Mouse (Mus musculus): ENCODE results near the gene Tapbp.
"Not testable (repeated sequence)": the region's sequence is repeated elsewhere in the genome, so short reads cannot be mapped to it uniquely, and the experiment has no call there.

The Tapbp gene

DNA sequence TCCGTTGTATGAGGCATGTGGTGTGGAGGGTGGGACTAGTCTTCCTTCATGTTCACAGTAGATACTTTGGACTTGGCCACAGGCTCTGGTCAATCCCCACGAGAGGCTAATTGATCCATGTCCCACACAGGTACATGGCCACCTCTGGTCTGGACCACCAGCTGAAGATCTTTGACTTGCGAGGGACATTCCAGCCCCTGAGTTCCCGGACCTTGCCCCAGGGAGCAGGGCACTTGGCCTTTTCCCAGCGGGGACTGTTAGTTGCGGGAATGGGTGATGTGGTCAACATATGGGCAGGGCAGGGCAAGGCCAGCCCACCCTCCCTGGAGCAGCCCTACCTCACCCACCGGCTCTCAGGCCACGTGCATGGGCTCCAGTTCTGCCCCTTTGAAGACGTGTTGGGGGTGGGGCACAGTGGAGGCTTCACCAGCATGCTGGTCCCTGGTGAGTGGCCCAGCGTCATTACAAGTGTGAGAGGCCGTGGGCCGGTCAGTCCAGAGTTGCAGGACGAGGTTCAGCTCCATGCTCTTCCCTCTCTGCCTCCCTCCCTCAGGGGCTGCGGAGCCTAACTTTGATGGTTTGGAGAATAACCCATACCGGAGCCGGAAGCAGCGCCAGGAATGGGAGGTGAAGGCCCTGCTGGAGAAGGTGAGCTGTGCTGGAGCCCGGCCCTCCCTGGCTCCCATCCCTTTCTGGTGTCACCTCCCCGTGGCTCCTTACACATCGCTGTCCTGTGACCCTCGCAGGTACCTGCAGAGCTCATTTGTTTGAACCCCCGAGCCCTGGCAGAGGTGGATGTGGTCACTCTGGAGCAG, 32.6 kb downstream of the Tapbp start:
- DNase-seq, result no peak

GRCm38 (mm10) chr17:33948905-33949537, 33.3 kb downstream of the Tapbp start:
- no peak for DNase-seq

- DNase-seq, result no peak
These were observed 34.5 kb downstream of the Tapbp start for GRCm38 (mm10) chr17:33950131-33950625.

- DNase-seq, result peak; percentile 79
These were observed 35.6 kb downstream of the Tapbp start, which contains the start of gene B3galt4 for GRCm38 (mm10) chr17:33951021-33951946. Gene B3galt4 (minus strand): TSS chr17:33951488.

- DNase-seq, result not testable (repeated sequence)
These were observed 36.3 kb downstream of the Tapbp start for GRCm38 (mm10) chr17:33952015-33952414.

DNA sequence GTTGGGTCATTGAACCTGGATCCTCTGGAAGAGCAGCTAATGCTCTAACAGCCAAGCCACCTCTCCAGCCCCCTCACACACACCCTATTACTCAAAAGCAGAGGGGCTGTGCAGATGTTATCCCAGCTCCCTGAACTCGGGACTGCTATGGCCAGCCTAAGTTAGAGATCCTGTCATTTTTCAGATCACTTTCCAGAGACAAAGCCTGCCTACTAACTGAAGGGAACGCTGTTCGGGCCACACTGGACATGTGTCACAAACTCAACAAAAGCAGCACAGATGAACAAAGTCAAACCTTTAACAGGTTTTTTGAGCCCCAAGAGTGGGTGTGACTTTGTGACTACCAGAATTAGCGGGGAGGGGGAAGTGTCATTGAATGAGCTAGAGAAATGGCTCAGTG, 37.2 kb downstream of the Tapbp start:
- DNase-seq, result no peak

- DNase-seq, result no peak
These were observed 37.6 kb downstream of the Tapbp start for GRCm38 (mm10) chr17:33953310-33953709.

GRCm38 (mm10) chr17:33953961-33954565, 38.4 kb downstream of the Tapbp start:
- DNase-seq, result no peak

DNA sequence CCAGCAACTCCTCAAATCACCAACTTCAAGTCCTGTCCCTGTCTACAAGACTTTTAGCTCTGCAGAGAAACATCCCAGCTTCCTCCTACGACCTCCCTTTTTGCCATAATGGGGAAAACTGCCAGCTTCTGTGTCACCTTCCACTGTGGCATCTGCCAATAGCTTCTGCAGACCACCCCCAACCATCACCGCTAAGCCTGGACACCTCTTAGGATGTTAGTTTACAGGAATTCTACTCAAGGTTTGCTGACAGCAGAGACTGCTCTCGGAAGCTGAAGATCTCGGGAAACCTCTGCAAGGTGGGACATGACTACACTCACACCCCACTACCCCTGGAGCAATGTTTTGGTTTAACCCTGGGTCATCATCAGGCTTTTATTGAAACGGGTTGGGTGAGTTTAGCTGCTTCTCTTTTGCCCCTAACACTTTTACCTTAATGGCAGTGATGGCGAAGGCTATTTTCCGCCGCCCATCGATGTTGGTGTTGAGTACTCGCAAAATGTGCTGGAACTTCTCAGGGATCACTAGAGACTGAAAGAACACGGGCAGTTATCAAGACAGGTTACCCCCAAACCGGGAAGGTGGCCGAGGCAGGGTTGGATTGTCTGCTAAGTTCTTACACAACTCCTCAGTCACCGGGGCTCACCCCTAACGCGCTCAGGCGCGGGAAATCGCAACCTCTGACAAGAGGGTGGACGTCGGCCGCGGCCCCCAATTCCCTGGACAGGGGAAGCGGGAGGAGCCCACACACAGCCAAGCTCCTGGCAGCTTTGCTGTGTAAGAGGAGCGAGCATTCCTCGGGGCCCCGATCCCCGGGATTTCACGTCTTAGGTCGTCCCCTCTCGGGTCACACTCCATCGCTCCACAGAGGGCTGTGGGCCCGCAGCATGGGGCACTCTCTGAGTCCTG, 39.2 kb downstream of the Tapbp start:
- DNase-seq, result no peak

GRCm38 (mm10) chr17:33955555-33956214, 40.0 kb downstream of the Tapbp start, which contains the start of the genes Vps52 and Rps18:
Gene Vps52 (plus strand): TSS chr17:33955812.
Gene Rps18 (minus strand): TSS chr17:33956001.
- peak; percentile 98 for DNase-seq

DNA sequence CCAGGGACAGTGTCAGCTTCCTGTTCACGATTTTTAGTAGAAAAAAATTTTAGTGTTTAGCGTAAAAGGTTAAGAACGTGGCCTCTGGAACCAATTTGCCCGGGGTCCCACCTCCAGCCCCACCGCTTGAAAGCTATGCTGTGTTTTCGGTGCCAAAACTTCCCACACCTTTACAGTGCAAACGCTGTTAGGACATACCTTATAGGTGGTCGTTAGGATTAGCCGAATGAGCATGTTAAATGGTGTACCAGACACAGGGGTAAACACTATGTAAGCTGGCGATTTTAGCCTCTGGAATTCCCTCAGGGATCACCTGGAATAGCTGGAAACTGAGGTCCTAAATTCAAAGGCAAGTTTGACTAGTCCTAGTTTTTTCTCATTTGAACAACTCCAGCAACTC, 40.6 kb downstream of the Tapbp start:
- DNase-seq, result no peak

DNA sequence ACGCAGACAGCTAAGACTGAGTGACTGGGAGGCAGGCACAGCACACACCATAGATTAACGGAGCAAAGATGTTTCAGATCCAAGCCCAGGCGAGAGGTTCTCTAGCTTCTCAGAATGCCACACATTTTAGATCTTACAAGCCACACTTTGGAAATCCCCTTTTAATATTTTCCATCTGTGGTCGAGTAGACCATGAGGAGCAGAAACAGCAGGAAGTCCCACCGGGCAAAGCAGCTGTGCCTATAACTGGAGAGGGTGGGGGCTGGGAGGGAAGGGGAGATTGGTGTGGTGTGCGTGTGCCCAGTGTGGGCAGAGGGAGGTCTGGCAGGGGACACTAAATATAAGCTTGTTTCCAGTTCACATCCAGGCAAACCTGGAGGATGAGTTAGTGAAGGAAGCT, 41.8 kb downstream of the Tapbp start:
- no peak for DNase-seq

GRCm38 (mm10) chr17:33958451-33958850, 42.8 kb downstream of the Tapbp start:
- no peak for DNase-seq

- DNase-seq, result no peak
These were observed 43.4 kb downstream of the Tapbp start for GRCm38 (mm10) chr17:33959135-33959534.

GRCm38 (mm10) chr17:33959948-33960347, 44.2 kb downstream of the Tapbp start:
- no peak for DNase-seq

- peak; percentile 5 for DNase-seq
These were observed 47.2 kb downstream of the Tapbp start for GRCm38 (mm10) chr17:33962876-33963275.

GRCm38 (mm10) chr17:33965082-33965845, 49.6 kb downstream of the Tapbp start:
- DNase-seq, result no peak

DNA sequence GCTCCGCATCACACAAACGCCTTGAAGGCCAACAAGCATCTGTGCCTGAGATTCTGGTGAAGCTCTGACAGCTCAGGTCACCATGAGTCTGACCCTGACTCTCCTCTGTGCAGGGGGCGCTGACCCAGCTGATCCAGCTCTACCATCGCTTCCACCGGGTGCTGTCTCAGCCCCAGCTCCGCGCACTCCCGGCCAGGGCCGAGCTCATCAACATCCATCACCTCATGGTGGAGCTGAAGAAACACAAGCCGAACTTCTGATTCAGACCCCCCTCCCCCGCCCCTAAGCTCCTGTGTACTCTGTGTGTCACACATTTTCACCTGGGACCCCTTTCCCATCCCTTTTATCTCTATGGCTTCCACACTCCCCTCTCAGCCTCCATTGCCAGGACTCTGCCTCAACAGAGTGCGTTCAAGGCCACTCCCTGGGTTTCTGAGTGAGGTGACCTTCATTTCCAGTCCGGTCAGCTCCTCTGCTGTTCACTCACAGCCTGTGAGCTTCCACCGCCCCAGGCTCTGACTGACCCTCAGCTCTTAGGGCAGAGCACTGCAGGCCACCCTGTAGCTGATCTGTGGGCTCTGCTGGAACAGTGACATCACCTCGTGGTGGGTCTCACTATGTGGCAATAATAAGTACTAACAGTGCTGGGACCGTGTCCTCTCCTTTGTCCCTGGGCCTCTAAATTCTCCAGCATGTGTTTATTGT, 50.3 kb downstream of the Tapbp start:
- no peak for DNase-seq

- DNase-seq, result peak; percentile 67
These were observed 52.8 kb downstream of the Tapbp start for GRCm38 (mm10) chr17:33968489-33968888.
